Mouse (Mus musculus) hematopoietic stem cell, adult 5-6 weeks (primary cell): Measurements from ENCODE around the gene Gas2l1. TPM values are rescaled to one million over a fixed set of nuclear protein-coding genes. Genes with fewer than 3 reads are reported as not detected.

ENCODE experiments used
- ATAC-seq, 2 experiments: fragments of 125-278 bp in 1 of 2; replicated peaks in 1 of 2; 2 replicates each; pipeline ENCODE4 v1.8.0; 2016 to 2017; ENCODE audit warnings: inconsistent platforms in 2 of 2, mild to moderate bottlenecking in 2 of 2, moderate number of reproducible peaks in 2 of 2, low read depth in 1 of 2, moderate TSS enrichment in 1 of 2; ENCODE audit not compliant: low FRiP score in 2 of 2, poor library complexity in 2 of 2, severe bottlenecking in 2 of 2, insufficient read depth in 1 of 2, low TSS enrichment in 1 of 2
- total RNA-seq: library from RNA; stranded (forward); fragments of 172-1452, 232-1000 nt; gene quantifications from 2 replicates; pipeline ENCODE4 v1.2.3, GENCODE M21; 2017

The Gas2l1 gene
- total RNA-seq, 1 experiment from 2014 or later: 1.2 TPM

GRCm38 (mm10) chr11:5055945-5056938 is 8.9 kb downstream of the Gas2l1 start:
- ATAC-seq: no peak

GRCm38 (mm10) chr11:5054874-5055273 is 10.3 kb downstream of the Gas2l1 start:
- no peak for ATAC-seq

GRCm38 (mm10) chr11:5054151-5054550 is 11.0 kb downstream of the Gas2l1 start:
- ATAC-seq: no peak

- no peak for ATAC-seq
These were observed 12.8 kb downstream of the Gas2l1 start for GRCm38 (mm10) chr11:5052200-5052854.

- no peak for ATAC-seq
These were observed 13.5 kb downstream of the Gas2l1 start for GRCm38 (mm10) chr11:5051629-5052028.

- no peak for ATAC-seq
These were observed 18.7 kb downstream of the Gas2l1 start for GRCm38 (mm10) chr11:5046321-5046926.

- ATAC-seq: no peak
These were observed 22.3 kb downstream of the Gas2l1 start for GRCm38 (mm10) chr11:5042645-5043381.

- no peak for ATAC-seq
These were observed 23.9 kb downstream of the Gas2l1 start for GRCm38 (mm10) chr11:5041144-5041780.

GRCm38 (mm10) chr11:5040585-5040984 is 24.5 kb downstream of the Gas2l1 start:
- ATAC-seq: no peak

GRCm38 (mm10) chr11:5037146-5037854 is 27.8 kb downstream of the Gas2l1 start:
- no peak for ATAC-seq

GRCm38 (mm10) chr11:5035421-5035820 is 29.7 kb downstream of the Gas2l1 start:
- ATAC-seq: no peak

- ATAC-seq: 0 out of 4 replicates have a peak, but pooled peaks of 1 of the 2 experiments have one; percentile 20
These were observed 32.0 kb downstream of the Gas2l1 start for GRCm38 (mm10) chr11:5033136-5033535.

- no peak for ATAC-seq
These were observed 32.4 kb downstream of the Gas2l1 start for GRCm38 (mm10) chr11:5032706-5033105.

- ATAC-seq: no peak
These were observed 36.9 kb downstream of the Gas2l1 start for GRCm38 (mm10) chr11:5028228-5028627.

- ATAC-seq: no peak
These were observed 40.0 kb downstream of the Gas2l1 start for GRCm38 (mm10) chr11:5025108-5025507.

- 0 out of 4 replicates have a peak, but pooled peaks of 1 of the 2 experiments have one; percentile 22 for ATAC-seq
These were observed 47.6 kb downstream of the Gas2l1 start for GRCm38 (mm10) chr11:5017506-5017905.
